Mouse (Mus musculus) brain, embryonic 14.5 days (tissue): ENCODE measurements around the gene Creb5. TPM values are rescaled to one million over a fixed set of nuclear protein-coding genes. Genes with fewer than 3 reads are reported as not detected.

Source experiments
- DNase-seq: peaks from one replicate; pipeline ENCODE4 v3.0.0-alpha.2; 2011; ENCODE audit warnings: low read depth
- CTCF ChIP-seq: fragments of 200-500 bp; IDR thresholded peaks from 2 replicates; pipeline ENCODE4 v1.5.1; 2012; ENCODE audit warnings: inconsistent platforms, mild to moderate bottlenecking, moderate library complexity, borderline replicate concordance; ENCODE audit not compliant: insufficient read depth, insufficient read length; ENCODE audit errors: extremely low read depth
- POLR2A ChIP-seq: fragments of 200-500 bp; IDR thresholded peaks from 2 replicates; pipeline ENCODE4 v1.6.1; 2012; ENCODE audit warnings: mild to moderate bottlenecking, inconsistent platforms, borderline replicate concordance; ENCODE audit not compliant: poor library complexity, insufficient read depth, insufficient read length, severe bottlenecking; ENCODE audit errors: extremely low read depth
- polyA plus RNA-seq: library from polyadenylated mRNA; depleted of rRNA; stranded (reverse); fragments of >200 nt; gene quantifications from 2 replicates; pipeline ENCODE4 v1.2.3, GENCODE M21; 2012

Gene Creb5
- polyA plus RNA-seq, 1 experiment, result 3.9 TPM

DNA sequence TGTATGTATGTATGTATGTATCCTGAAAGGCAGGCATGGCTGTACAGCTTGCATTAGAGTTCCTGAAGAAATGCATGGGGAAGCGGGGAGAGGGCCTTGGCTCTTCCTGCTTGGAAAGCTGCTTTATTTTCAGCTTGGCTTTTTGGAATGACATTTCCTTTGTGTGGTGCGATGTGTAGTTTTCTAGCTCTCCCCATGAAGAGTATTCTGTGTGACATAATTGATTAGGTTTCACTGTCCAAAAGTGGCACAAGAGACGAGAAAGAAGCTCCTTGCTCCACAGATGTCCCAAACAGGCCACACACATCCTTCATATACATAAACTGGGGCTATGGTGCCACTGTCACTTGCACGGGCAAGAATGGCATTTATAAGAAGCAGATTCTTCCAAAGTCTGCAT is 288.1 kb downstream of the Creb5 start:
- no peak for TF ChIP-seq POLR2A
- TF ChIP-seq CTCF, result no peak
- DNase-seq, result no peak

DNA sequence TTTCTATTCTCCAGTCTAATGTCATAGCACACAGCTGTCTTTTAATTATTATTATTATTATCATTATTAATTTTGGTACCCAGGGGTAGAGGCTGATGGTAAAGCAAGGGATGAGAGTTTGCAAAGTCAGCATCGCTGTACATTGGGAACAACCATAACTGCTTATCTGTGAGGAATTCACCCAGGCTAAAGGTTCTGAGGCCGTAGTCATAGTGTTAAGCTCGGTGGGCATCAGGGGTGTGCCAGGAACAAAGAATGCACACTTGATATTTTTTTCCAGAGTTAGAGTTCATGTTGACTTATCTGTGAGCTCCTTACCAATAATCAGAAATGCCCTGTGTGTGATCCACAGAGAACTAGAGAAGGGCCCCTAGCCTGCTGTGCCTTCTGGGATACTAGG is 288.8 kb downstream of the Creb5 start:
- no peak for DNase-seq
- TF ChIP-seq POLR2A, result no peak
- TF ChIP-seq CTCF, result no peak

DNA sequence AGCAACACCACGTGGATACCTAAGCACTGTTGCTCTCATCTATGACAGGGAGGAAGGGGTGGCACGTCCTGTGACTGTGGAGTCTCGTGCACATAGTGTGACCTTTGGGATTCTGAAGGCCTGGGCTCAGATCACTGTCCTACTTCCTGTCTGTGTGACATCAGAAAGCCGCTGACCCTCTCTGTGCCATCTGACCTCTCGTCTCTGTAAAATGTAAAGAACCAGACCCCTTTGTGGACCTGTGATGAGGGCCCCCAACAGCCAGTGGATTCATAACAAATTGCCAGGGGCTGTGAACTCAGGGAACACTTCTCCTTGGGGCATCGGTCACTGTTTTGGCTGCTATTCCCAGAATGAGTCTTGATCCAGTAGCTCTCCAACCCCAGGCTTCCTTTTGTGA is 289.8 kb downstream of the Creb5 start:
- no peak for TF ChIP-seq CTCF
- no peak for TF ChIP-seq POLR2A
- DNase-seq, result no peak

DNA sequence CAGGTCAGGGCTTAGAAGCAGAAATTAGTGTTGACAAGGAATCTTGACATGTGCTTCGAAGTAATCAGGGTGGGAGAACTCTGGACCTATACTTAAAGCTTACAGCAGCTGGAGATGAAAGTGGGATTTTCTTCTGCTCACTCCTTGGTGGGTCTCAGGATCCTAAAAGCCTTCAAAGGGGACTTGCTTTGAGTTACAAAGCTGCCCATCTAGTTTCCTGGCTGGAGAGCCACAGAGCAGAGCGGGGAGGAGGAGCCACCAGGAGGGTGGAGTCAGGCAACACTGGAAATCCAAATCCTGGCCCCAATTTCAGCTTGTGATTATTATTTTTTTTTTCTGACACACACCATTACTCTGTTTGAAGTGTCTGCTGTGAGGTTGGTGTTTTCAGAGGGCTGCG is 290.7 kb downstream of the Creb5 start:
- TF ChIP-seq CTCF (no peak), POLR2A (no peak)
- no peak for DNase-seq

DNA sequence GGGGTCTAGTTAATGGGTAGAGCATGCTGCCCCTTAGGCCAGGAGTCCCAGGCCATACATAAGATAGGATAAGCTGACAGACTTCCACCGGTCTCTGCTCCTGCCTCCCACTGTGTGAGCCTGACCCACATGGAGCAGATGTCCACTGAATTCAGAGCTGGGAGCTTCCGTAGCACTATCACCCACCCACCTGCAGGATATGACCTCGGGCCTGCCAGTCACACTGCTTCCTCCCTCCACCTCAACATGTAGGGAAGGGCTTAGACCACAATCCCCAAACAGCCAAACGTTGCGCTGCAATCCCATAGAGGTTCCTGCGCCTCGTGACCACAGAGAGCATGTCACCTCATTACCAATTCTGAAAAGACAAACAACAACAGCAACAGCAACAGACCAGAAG is 293.3 kb downstream of the Creb5 start:
- TF ChIP-seq CTCF, result no peak
- no peak for TF ChIP-seq POLR2A
- DNase-seq, result no peak

DNA sequence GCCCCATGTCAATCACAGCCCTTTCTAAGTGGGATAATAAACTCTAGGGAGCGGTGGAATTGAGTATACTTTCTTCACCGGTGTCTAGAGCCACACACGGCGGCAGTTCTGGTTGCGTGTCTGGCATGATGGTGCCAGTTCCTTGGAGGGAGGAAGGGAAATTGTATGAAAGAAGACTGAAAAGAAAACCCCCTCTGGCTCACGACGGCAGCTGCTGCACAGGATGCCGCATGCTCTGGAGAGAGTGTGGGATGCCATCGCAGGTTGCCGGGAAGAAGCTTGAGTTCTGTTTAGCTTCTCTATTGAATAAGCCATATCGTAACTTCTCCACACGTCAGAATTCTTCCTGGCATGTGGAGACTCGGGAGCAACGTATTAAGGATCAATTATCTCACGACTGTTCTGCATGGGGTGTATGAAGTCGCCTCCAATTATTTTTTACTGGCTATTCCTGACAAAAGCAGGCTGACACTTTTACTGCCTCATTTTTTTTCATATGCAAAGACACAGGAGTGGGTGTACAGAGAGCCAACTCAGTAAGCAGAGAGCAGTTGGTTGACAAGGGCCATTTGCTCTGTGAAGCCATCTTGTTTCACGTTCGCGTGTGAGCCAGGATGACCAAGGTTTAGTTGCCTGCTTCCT is 296.3 kb downstream of the Creb5 start:
- DNase-seq, result peak; percentile 87
- TF ChIP-seq CTCF (no peak), POLR2A (no peak)

DNA sequence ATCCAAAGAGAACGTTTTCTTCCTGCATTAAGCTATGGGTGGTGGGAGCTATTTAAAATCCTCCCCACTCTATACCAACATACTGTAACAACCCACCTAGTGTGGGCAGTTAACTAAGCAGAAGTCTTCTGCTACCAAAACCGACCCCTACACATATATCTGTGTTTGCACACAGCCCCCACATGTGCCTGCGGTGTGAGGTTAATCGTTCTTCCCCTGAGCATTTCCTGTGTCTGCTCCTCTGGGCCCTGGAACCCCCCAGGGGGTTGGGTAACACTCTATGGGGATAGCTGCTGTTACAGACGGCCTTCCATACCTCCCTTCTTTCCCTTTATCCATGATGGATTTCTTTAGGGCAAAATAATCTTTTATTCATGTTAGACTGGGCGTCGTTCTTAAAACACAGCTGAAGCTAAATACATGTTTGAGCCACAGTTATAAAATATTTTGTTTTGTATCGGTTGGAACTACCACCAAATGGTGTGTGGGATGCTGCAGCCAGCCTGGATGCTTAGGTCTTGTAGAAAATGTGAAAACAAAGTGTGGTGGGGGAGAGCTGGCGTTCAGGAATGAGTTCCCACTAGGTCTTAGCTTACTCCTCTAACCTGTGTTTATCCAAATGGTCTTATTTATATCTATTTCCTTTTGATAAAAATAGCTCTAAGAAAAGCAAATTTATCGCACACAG is 297.8 kb downstream of the Creb5 start:
- TF ChIP-seq POLR2A, result no peak
- TF ChIP-seq CTCF, result no peak
- no peak for DNase-seq

DNA sequence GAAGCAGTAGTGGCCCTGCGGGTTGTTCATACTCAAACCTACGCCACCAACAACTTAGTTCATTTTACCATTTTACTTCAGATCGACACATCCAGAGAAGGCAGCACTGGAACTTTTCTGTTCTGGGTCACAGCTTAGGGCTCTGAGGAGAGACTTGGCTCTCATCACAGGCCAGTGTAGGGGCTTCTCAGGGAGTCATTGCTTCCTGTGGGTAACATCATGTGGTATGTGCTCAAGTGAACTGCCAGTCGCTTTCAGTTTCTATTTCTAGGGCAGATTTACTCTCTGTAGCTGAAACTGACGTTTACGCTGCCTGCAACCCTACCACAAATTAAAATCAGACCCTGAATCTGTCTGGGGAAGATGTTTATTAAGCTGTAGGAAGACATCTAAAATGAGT is 302.7 kb downstream of the Creb5 start:
- DNase-seq, result no peak
- TF ChIP-seq POLR2A, result no peak
- no peak for TF ChIP-seq CTCF

DNA sequence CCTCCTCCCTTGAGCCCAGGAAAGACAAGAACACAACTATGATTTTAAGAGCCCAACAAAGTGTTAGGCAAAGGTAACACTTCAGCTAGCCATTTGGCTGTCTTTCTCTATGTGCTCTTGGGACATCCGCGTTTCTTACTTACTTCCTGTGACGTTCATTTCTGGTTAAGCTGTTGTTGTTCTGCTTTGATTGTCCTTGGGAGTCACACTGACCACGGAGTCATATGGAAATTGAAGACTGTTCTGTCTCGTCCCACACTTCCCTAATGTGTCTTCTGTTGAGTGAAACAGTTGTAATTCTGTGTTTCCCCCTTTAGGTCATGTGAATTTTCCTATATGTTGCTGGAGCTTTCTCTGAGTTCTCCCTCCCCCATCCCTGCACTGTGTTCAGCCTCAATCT is 305.2 kb downstream of the Creb5 start:
- no peak for DNase-seq
- TF ChIP-seq CTCF (no peak), POLR2A (no peak)

DNA sequence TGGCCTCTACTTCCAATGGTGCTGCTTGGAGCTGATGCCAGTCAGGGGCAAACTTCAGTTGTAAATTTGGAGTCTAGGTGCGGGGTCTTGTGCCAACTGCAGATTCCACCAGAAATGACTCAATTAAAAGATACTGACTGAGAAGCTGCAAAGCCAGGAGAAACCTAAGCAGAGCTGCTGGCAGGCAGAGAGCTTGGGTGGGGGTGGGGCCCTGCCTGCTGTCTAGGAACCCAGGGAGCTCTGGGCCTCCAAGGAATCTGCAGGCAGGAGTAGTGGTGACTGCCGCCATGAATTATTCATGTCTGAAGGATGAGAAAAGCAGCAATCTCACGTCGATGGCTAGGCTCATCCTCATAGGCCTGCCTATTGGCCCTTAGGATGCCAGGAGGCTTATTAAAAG is 306.5 kb downstream of the Creb5 start:
- TF ChIP-seq POLR2A, result no peak
- no peak for TF ChIP-seq CTCF
- DNase-seq, result peak; percentile 90

DNA sequence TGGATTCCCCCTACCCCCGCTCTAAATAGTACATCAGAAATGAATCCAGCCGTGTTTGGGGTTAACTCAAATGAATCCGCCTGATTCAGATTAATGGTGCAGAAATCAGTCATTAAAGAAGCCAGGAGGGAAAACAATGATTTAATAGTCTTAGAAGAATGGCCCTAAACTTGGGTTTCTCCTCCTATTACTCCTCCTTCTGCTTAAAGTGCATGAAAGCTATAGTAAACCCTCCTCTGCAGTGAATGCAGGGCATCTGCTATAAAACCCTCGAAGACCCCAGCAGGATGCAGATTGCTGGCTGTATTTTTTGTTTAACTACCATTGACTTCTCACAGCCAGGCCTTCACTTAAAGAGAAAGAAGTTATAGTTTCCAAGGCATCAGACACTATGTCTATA is 307.2 kb downstream of the Creb5 start:
- TF ChIP-seq CTCF (no peak), POLR2A (no peak)
- DNase-seq, result no peak

DNA sequence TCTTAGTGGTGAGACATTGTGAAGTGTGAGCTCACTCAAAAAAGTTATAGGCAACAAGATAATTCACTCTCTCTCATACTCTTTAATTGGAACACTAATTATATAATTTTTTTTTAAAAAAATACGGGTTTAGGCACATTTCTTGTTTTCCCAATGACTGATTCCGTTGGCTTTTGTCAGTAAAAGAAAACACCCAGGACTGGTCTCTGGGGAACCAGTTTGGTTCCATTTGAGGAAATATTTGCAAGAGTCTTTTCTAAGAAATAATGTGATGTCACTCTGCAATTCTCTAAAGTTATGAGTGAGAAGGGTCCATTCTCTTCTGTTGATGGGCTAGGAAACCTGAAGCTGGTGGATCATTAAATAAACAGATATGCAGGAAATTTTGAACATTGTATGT is 309.3 kb downstream of the Creb5 start:
- no peak for TF ChIP-seq CTCF
- no peak for TF ChIP-seq POLR2A
- no peak for DNase-seq

DNA sequence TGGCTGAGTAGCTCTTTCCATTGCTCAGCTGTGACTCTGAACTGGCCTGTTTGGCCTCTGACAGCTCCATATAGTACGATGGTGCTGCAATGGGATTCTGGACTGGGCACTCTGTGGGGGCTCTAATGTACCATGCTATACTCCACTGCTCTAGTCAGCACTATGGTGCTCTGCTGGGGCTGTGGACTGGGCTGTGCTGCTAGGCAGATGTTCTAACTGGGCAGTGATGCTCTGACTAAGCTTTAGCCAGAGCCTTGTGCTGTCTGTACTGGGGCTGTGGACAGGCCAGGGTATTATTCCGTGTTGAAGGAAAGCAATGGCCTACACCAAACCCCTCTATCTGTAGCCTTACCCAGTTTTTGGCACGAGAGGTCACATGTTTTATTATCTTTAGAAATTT is 316.0 kb downstream of the Creb5 start:
- TF ChIP-seq POLR2A (no peak), CTCF (no peak)
- no peak for DNase-seq

DNA sequence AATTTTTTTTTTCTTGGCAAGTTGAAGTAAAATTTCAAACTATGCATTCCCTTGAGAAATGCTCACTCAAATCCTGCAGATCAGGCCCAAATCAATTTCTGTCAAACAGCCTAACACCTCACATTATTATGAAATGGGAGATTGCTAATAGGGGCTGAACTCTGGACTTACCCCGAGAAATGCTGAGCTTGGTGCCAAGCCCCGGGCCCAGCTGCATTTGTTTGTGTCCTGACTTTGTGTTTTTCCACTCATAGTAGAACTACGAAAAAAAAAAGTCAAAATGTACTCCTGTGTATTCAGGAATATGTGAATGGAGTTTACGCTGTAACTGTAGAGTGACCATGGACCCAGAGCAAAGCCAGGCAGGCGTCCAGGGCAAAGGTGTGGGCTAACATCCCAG is 316.6 kb downstream of the Creb5 start:
- TF ChIP-seq CTCF, result no peak
- DNase-seq, result no peak
